Mouse (Mus musculus) cerebellum, adult 2 months (tissue): ENCODE measurements at regions not wholly inside any gene's neighbourhood (a gene's known extent, or its start where the extent isn't known, plus 50 kb on each side); places are given as distances from the start of the nearest gene placed in this dataset.

Experiments
- DNase-seq, 2 experiments: peaks; one replicate each; pipeline ENCODE4 v3.0.0; 2021
- H3K27ac ChIP-seq: fragments of 200-500 bp; 2 replicates; pipeline ENCODE4 v1.5.1; 2012; ENCODE audit warnings: low read length, control low read depth, inconsistent platforms; ENCODE audit not compliant: insufficient read depth
- H3K27me3 ChIP-seq: fragments of 200-500 bp; 2 replicates; pipeline ENCODE4 v1.6.1; 2012; ENCODE audit warnings: inconsistent platforms, mild to moderate bottlenecking, low read length, moderate library complexity; ENCODE audit not compliant: control insufficient read depth, insufficient read depth
- H3K4me1 ChIP-seq: fragments of 200-500 bp; 2 replicates; pipeline ENCODE4 v1.6.1; 2011; ENCODE audit warnings: low read length; ENCODE audit not compliant: control insufficient read depth, insufficient read depth
- H3K4me3 ChIP-seq: fragments of 200-500 bp; replicated peaks from 2 replicates; pipeline ENCODE3; 2011; ENCODE audit warnings: mild to moderate bottlenecking, low read depth, low read length, control low read depth; ENCODE audit not compliant: insufficient read depth
- CTCF ChIP-seq: fragments of 200-500 bp; IDR thresholded peaks from 2 replicates; pipeline ENCODE4 v1.5.1; 2011; ENCODE audit warnings: low read depth, mild to moderate bottlenecking, control low read depth, low read length, moderate library complexity, borderline replicate concordance; ENCODE audit not compliant: insufficient read depth
- POLR2A ChIP-seq: fragments of 200-500 bp; IDR thresholded peaks from 2 replicates; pipeline ENCODE4 v1.6.1; 2011; ENCODE audit warnings: low read length, control low read depth, borderline replicate concordance; ENCODE audit not compliant: insufficient read depth
- WGBS: fragments of 180-500 bp; shearing (Covaris S2); methylation state at CpG from one replicate; pipeline ENCODE4 v1.1.7; 2018; 5-methylcytosine and 5-hydroxymethylcytosine counted together

- Histone ChIP-seq H3K27ac (no peak overlapping the region), H3K4me1 (no peaks in the 10 kb centered on the region), H3K4me3 (no peak overlapping the region), H3K27me3 (no peaks in the 10 kb centered on the region)
- WGBS: 38% methylated on average over 3 of the region's 3 CpGs
- TF ChIP-seq POLR2A (no peak), CTCF (no peak)
- no peak for DNase-seq
These were observed 71.0 kb upstream of the Aldoart1 start for GRCm38 (mm10) chr4:72923396-72923795.

GRCm38 (mm10) chr4:72914991-72915390, 62.6 kb upstream of the Aldoart1 start:
- H3K4me1 ChIP-seq: no peaks in the 10 kb centered on the region
- peak in 1 of 2 experiments; percentile 69 for DNase-seq
- H3K27me3 ChIP-seq: no peaks in the 10 kb centered on the region
- WGBS: 17% methylated on average over 3 of the region's 3 CpGs
- no peak overlapping the region for H3K27ac ChIP-seq
- no peak overlapping the region for H3K4me3 ChIP-seq
- no peak for TF ChIP-seq POLR2A
- TF ChIP-seq CTCF: no peak
